Mouse (Mus musculus) hindbrain, embryonic 15.5 days (tissue): ENCODE measurements around the gene Col4a2. TPM values are rescaled to one million over a fixed set of nuclear protein-coding genes. Genes with fewer than 3 reads are reported as not detected.

ENCODE experiments used
- ATAC-seq: fragments of 200-750 bp; cut with Nextera tagmentation; 2 replicates; pipeline ENCODE4 v1.8.0; 2017; ENCODE audit warnings: low read depth, moderate number of reproducible peaks, moderate TSS enrichment; ENCODE audit not compliant: low FRiP score
- H3K27ac ChIP-seq: fragments of 300-500 bp; sonication (generic); replicated peaks from 2 replicates; pipeline ENCODE4 v1.5.1; 2015; ENCODE audit warnings: mild to moderate bottlenecking, inconsistent platforms
- H3K27me3 ChIP-seq: fragments of 300-500 bp; sonication (generic); 2 replicates; pipeline ENCODE4 v1.6.1; 2015; ENCODE audit warnings: control low read depth, inconsistent platforms
- H3K36me3 ChIP-seq: fragments of 300-500 bp; sonication (generic); 2 replicates; pipeline ENCODE4 v1.6.1; 2015; ENCODE audit warnings: control low read depth, inconsistent platforms
- H3K4me1 ChIP-seq: fragments of 300-500 bp; sonication (generic); replicated peaks from 2 replicates; pipeline ENCODE4 v1.6.1; 2015; ENCODE audit warnings: control low read depth, inconsistent platforms
- H3K4me2 ChIP-seq: fragments of 300-500 bp; sonication (generic); 2 replicates; pipeline ENCODE4 v1.6.1; 2015; ENCODE audit warnings: moderate library complexity, mild to moderate bottlenecking, inconsistent platforms
- H3K4me3 ChIP-seq: fragments of 300-500 bp; sonication (generic); 2 replicates; pipeline ENCODE4 v1.5.1; 2015; ENCODE audit warnings: mild to moderate bottlenecking, inconsistent platforms
- H3K9ac ChIP-seq: fragments of 300-500 bp; sonication (generic); 2 replicates; pipeline ENCODE4 v1.6.1; 2015; ENCODE audit warnings: inconsistent platforms
- H3K9me3 ChIP-seq: fragments of 300-500 bp; sonication (generic); 2 replicates; pipeline ENCODE4 v1.6.1; 2016; ENCODE audit warnings: control low read depth, inconsistent platforms
- WGBS: fragments of 180-500 bp; shearing (Covaris S2); methylation state at CpG from one replicate; pipeline ENCODE4 v1.1.7; 2015; 5-methylcytosine and 5-hydroxymethylcytosine counted together
- polyA plus RNA-seq: library from polyadenylated mRNA; unstranded; fragments of >200 nt; fragmentation: Nextera tagmentation; extraction: Ambion mirVana; gene quantifications from 2 replicates; pipeline ENCODE4 v1.2.1, GENCODE M21; 2015

The Col4a2 gene
- polyA plus RNA-seq, 1 experiment from 2014 or later, result 43.0 TPM

DNA sequence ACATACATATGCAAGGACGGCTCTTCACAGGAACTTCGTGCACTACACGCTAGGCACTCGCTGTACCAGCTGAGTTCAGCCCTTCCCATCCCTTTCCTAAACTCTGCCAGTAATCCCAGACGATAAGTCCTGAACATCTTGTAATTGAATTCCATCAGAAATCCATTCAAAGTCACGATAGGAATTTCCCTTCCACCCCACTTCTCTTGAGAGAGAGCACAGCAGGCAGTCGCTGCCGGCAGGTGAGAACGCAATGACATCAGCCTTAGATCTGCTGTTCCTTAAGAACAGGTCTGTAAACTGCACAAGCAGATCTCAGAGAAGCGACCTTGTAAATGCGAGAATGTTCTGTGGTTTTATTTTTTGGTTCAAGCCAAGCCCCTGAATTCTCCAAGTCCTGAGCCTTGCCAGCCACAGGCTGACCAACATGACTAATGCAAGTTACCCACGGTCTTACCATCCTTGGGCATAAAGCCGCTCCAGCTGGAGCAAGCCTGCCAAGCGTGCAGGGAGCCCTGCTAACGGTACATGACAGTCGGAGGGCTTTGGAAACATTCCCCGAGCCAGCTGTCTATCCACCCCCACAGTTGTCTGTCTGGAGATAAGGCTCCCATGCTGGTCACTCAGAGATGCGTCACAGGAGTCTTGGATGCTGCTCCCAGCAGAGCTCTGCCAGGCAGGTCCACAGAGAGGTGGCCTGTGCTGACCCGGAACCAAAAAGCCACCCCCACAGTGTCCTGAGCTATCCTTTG lies 69.6 kb downstream of the Col4a2 start:
- Histone ChIP-seq H3K9me3 (no peaks in the 10 kb centered on the region), H3K4me3 (no peak overlapping the region), H3K27ac (0 out of 2 replicates have a peak overlapping the region, but pooled peaks have one; percentile 13), H3K36me3 (no peaks in the 10 kb centered on the region), H3K9ac (no peak overlapping the region), H3K4me1 (peaks cover 18% of the 10 kb centered on the region), H3K27me3 (no peaks in the 10 kb centered on the region), H3K4me2 (no peak overlapping the region)
- WGBS, result 41% methylated on average over 19 of the region's 19 CpGs
- peak; percentile 74; the same call in 1 of the 2 replicates for ATAC-seq

GRCm38 (mm10) chr8:11382933-11383332 lies 70.3 kb downstream of the Col4a2 start:
- Histone ChIP-seq H3K4me1 (peaks cover 18% of the 10 kb centered on the region), H3K4me2 (no peak overlapping the region), H3K9ac (no peak overlapping the region), H3K27me3 (no peaks in the 10 kb centered on the region), H3K4me3 (no peak overlapping the region), H3K36me3 (no peaks in the 10 kb centered on the region), H3K9me3 (no peaks in the 10 kb centered on the region), H3K27ac (no peak overlapping the region)
- WGBS, result 58% methylated on average over 3 of the region's 3 CpGs
- ATAC-seq, result no peak

DNA sequence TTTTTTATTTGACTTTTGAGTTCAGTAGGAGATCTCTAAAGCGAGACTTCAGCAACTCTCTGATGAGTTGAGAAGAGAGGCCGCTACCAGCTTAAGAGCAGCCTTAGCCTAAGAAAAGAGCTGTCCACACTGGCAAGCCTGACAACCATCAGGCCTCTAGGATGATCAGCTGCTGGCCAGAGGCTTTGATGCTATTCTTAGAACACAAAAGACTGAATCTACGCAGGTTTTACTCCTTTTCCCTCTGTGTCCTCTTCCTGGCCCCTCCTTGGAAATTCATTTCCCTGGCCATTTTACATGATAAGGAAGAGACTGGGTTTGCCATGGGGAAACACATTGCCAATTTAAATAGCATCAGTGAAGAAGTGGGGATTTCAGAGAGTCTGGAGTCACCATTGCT lies 70.8 kb downstream of the Col4a2 start:
- no peak overlapping the region for H3K27ac ChIP-seq
- no peaks in the 10 kb centered on the region for H3K9me3 ChIP-seq
- no peak for ATAC-seq
- 61% methylated on average over 3 of the region's 3 CpGs for WGBS
- no peaks in the 10 kb centered on the region for H3K27me3 ChIP-seq
- H3K36me3 ChIP-seq, result no peaks in the 10 kb centered on the region
- H3K4me1 ChIP-seq, result peaks cover 18% of the 10 kb centered on the region
- no peak overlapping the region for H3K4me2 ChIP-seq
- H3K4me3 ChIP-seq, result no peak overlapping the region
- H3K9ac ChIP-seq, result no peak overlapping the region

DNA sequence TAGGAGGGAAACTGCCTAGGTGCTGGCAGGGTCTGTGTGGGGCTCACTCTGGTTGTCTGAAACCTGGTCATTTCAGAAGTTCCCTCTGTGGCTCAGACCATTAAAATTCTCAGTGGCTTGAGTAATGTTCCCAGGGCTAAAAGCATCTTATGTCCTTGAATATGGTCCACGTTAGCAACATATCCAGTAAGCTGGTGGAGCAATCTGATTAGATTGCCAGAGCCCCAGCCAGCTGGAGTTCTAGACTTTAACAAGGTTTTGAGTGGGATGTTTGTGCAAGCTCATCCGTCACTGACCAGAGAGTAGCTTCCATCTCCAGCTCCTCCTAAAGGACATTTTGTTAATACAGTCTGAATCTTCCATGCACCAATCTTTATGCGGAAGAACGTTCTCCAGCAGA lies 72.2 kb downstream of the Col4a2 start:
- Histone ChIP-seq H3K27ac (no peak overlapping the region), H3K4me3 (no peak overlapping the region), H3K36me3 (no peaks in the 10 kb centered on the region), H3K9me3 (no peaks in the 10 kb centered on the region), H3K27me3 (no peaks in the 10 kb centered on the region), H3K4me2 (no peak overlapping the region), H3K4me1 (peaks cover 18% of the 10 kb centered on the region), H3K9ac (no peak overlapping the region)
- no peak for ATAC-seq
- WGBS, result 80% methylated on average over 4 of the region's 4 CpGs

DNA sequence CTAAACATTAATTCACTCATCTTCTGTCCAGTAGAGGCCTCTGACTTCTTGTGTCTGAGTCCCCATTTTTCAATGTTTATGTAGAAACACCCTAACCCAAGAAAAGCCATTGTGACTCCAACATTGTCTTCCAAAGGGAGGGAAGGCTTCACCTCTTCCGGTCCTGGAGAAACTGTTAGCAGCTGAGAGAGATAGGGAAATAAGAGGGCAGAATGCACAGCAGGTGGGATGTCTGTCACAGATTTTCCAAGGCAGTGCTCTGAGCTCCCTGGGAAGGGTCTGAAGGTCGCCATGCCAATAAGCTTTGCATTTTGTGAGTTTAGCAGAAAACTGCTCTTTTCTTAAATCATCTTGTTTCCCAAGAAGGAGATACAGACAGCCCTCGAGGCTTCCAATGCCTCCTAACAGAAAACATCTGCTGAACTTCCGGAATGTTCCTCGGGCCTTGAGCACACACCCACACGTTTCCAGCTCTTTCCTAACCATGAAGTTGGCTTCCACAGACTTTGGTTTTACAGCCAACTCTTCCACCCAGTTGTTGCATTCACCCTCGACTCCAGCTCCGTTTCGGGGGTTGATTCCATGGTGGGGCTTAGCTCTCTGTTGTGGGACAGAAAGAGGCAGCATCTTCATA lies 72.8 kb downstream of the Col4a2 start:
- no peak overlapping the region for H3K27ac ChIP-seq
- peaks cover 18% of the 10 kb centered on the region for H3K4me1 ChIP-seq
- H3K27me3 ChIP-seq, result no peaks in the 10 kb centered on the region
- no peaks in the 10 kb centered on the region for H3K36me3 ChIP-seq
- H3K9ac ChIP-seq, result no peak overlapping the region
- H3K4me2 ChIP-seq, result no peak overlapping the region
- H3K4me3 ChIP-seq, result no peak overlapping the region
- ATAC-seq, result no peak
- H3K9me3 ChIP-seq, result no peaks in the 10 kb centered on the region
- WGBS, result 68% methylated on average over 9 of the region's 9 CpGs

DNA sequence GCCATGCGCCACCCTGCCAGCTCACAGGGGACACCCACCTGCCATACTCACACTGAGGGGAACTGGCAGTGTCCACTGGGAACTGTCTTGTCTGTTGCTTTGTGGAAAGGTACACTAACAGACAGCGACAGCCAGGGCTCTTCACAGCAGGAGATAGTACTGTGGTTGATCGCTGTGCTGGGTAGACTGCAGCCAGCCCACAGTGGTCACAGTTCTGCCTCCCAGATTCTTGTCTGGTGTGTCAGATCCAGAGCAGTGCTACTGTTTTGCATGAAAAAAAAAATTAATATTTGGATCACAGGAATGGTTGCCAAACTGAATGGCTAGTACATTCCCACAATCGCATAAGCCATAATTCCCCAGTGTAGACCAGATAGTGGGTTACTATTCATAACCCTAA lies 74.7 kb downstream of the Col4a2 start:
- no peak overlapping the region for H3K4me3 ChIP-seq
- H3K27ac ChIP-seq, result no peak overlapping the region
- H3K9ac ChIP-seq, result no peak overlapping the region
- 76% methylated on average over 4 of the region's 4 CpGs for WGBS
- H3K4me1 ChIP-seq, result peaks cover 4% of the 10 kb centered on the region
- H3K36me3 ChIP-seq, result no peaks in the 10 kb centered on the region
- no peak for ATAC-seq
- H3K9me3 ChIP-seq, result no peaks in the 10 kb centered on the region
- H3K27me3 ChIP-seq, result no peaks in the 10 kb centered on the region
- H3K4me2 ChIP-seq, result no peak overlapping the region

- no peak overlapping the region for H3K4me2 ChIP-seq
- no peak overlapping the region for H3K4me3 ChIP-seq
- ATAC-seq, result no peak
- no peaks in the 10 kb centered on the region for H3K36me3 ChIP-seq
- WGBS, result 83% methylated on average over 11 of the region's 11 CpGs
- H3K27ac ChIP-seq, result no peak overlapping the region
- H3K27me3 ChIP-seq, result no peaks in the 10 kb centered on the region
- H3K4me1 ChIP-seq, result 0 out of 2 replicates have a peak, but pooled peaks cover 4% of the 10 kb centered on the region
- H3K9ac ChIP-seq, result no peak overlapping the region
- no peaks in the 10 kb centered on the region for H3K9me3 ChIP-seq
Observed at GRCm38 (mm10) chr8:11389275-11390050, 76.9 kb downstream of the Col4a2 start.

DNA sequence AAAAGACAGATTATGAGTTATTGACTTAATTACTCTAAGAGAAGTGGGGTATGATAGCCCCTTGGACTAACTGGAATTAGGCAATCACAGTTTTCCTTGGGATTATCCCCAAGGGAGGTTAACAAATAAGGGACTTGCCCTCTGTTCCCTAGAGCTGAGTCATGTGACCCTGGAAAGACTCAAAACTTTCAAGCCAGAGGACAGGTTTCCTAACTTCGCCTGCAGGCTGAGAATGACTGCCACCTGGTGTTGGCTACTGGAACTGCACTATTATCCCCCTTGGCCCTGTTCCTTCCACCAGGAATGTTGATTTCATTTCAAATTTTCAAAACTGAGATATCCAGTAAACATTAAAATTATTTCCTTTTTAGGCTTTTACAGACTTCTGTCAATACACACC lies 80.1 kb downstream of the Col4a2 start:
- Histone ChIP-seq H3K36me3 (no peaks in the 10 kb centered on the region), H3K27ac (no peak overlapping the region), H3K9ac (no peak overlapping the region), H3K4me2 (no peak overlapping the region), H3K27me3 (no peaks in the 10 kb centered on the region), H3K9me3 (no peaks in the 10 kb centered on the region), H3K4me3 (no peak overlapping the region), H3K4me1 (0 out of 2 replicates have a peak, but pooled peaks cover 4% of the 10 kb centered on the region)
- WGBS, result 8% methylated on average over 1 of the region's 1 CpGs
- no peak for ATAC-seq

GRCm38 (mm10) chr8:11393161-11393560 lies 80.6 kb downstream of the Col4a2 start:
- Histone ChIP-seq H3K9ac (no peak overlapping the region), H3K4me1 (0 out of 2 replicates have a peak, but pooled peaks cover 4% of the 10 kb centered on the region), H3K4me2 (no peak overlapping the region), H3K27me3 (no peaks in the 10 kb centered on the region), H3K4me3 (no peak overlapping the region), H3K9me3 (no peaks in the 10 kb centered on the region), H3K27ac (no peak overlapping the region), H3K36me3 (no peaks in the 10 kb centered on the region)
- no peak; the same call in 1 of the 2 replicates for ATAC-seq
- WGBS, result 47% methylated on average over 7 of the region's 7 CpGs

DNA sequence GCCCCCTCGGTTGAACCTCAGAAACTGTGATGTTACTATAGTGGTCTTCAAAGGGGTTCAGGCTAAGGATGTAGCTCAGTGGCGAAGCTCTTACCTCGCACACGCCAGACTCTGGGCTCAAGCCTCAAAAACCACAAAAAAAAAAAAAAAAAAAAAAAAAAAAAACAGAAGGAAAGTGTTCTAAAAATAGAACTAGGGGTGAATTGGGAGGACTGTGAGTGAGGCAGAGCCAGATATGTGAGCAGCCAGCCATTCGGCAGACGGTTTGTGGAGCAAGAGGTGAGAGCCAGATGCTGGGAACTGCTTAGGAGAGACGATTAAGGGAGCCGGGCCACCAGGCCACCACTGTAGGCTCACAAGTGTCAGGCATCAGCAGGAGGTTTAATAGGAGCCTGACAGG lies 81.0 kb downstream of the Col4a2 start:
- H3K9ac ChIP-seq, result no peak overlapping the region
- no peaks in the 10 kb centered on the region for H3K36me3 ChIP-seq
- WGBS, result 62% methylated on average over 8 of the region's 8 CpGs
- no peak overlapping the region for H3K27ac ChIP-seq
- H3K4me3 ChIP-seq, result no peak overlapping the region
- no peak overlapping the region for H3K4me2 ChIP-seq
- H3K27me3 ChIP-seq, result no peaks in the 10 kb centered on the region
- H3K9me3 ChIP-seq, result no peaks in the 10 kb centered on the region
- ATAC-seq, result no peak
- 0 out of 2 replicates have a peak, but pooled peaks cover 4% of the 10 kb centered on the region for H3K4me1 ChIP-seq

GRCm38 (mm10) chr8:11394773-11395172 lies 82.2 kb downstream of the Col4a2 start:
- no peak overlapping the region for H3K27ac ChIP-seq
- no peaks in the 10 kb centered on the region for H3K27me3 ChIP-seq
- H3K4me1 ChIP-seq, result 0 out of 2 replicates have a peak, but pooled peaks cover 4% of the 10 kb centered on the region
- no peak for ATAC-seq
- no peak overlapping the region for H3K4me2 ChIP-seq
- no peaks in the 10 kb centered on the region for H3K36me3 ChIP-seq
- no peaks in the 10 kb centered on the region for H3K9me3 ChIP-seq
- no peak overlapping the region for H3K9ac ChIP-seq
- no peak overlapping the region for H3K4me3 ChIP-seq
- 63% methylated on average over 9 of the region's 9 CpGs for WGBS

DNA sequence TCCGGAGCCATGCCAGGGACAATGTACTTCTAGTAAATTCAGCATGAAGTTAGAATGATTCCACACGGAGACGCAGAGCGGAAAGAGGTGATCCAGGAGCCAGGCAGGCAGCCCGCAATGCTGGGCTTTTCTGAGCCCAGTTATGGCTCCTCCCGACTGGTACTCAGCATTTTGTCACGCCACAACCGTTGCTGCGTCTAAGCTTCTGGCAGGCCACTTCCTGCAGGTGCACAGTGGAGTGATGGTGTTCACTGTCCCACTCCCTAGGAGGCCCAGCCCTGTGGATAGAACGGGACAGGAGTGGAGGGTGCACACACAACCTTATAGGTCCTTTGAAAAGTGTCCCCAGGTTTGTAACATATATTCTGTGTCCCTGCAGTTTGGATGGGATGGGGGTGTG lies 83.0 kb downstream of the Col4a2 start:
- 73% methylated on average over 10 of the region's 10 CpGs for WGBS
- H3K4me2 ChIP-seq, result no peak overlapping the region
- no peaks in the 10 kb centered on the region for H3K27me3 ChIP-seq
- H3K4me3 ChIP-seq, result no peak overlapping the region
- no peak overlapping the region for H3K9ac ChIP-seq
- no peak overlapping the region for H3K27ac ChIP-seq
- no peaks in the 10 kb centered on the region for H3K36me3 ChIP-seq
- no peaks in the 10 kb centered on the region for H3K9me3 ChIP-seq
- ATAC-seq, result no peak
- H3K4me1 ChIP-seq, result 0 out of 2 replicates have a peak, but pooled peaks cover 4% of the 10 kb centered on the region
